Mouse (Mus musculus) CH12.LX (cell line): ENCODE data around the gene Ankzf1. TPM values are rescaled to one million over a fixed set of nuclear protein-coding genes. Genes with fewer than 3 reads are reported as not detected.

ENCODE experiments used
- DNase-seq: peaks from one replicate; pipeline ENCODE4 v3.0.0-alpha.2; 2013; ENCODE audit errors: extremely low read depth
- H3K27ac ChIP-seq: 2 replicates; pipeline ENCODE4 v1.5.1; 2012; ENCODE audit warnings: low read depth, mild to moderate bottlenecking, control low read depth, moderate library complexity; ENCODE audit not compliant: insufficient read depth
- H3K27me3 ChIP-seq: replicated peaks from 2 replicates; pipeline ENCODE3; 2012; ENCODE audit warnings: inconsistent platforms
- H3K36me3 ChIP-seq, 2 experiments: replicated peaks in 1 of 2; 2 replicates each; pipeline versions ENCODE3 to v1.6.1; 2012; ENCODE audit warnings: inconsistent platforms in 1 of 2, low read length in 1 of 2, mild to moderate bottlenecking in 1 of 2, mixed read lengths in 1 of 2, moderate library complexity in 1 of 2; ENCODE audit not compliant: control insufficient read depth in 1 of 2, insufficient read depth in 1 of 2
- H3K4me1 ChIP-seq, 2 experiments: 2 replicates each; pipeline ENCODE4 v1.6.1; 2012; ENCODE audit warnings: inconsistent platforms in 1 of 2, moderate library complexity in 1 of 2; ENCODE audit not compliant: insufficient read depth in 2 of 2, control insufficient read depth in 1 of 2
- H3K4me2 ChIP-seq: 2 replicates; pipeline ENCODE4 v1.6.1; 2012; ENCODE audit warnings: low read depth, mild to moderate bottlenecking, control low read depth; ENCODE audit not compliant: poor library complexity, insufficient read depth, severe bottlenecking
- H3K4me3 ChIP-seq, 3 experiments: fragments of 150-350 bp in 1 of 3; sonication (generic) in 1 of 3; replicated peaks in 1 of 3; 2 replicates each; pipeline versions ENCODE3 to v1.5.1; 2011 to 2012; ENCODE audit warnings: low read depth in 2 of 3, low read length in 2 of 3, mild to moderate bottlenecking in 2 of 3, moderate library complexity in 2 of 3, control low read depth in 1 of 3, improper control_type of control experiment in 1 of 3, inconsistent platforms in 1 of 3, mixed read lengths in 1 of 3; ENCODE audit not compliant: poor library complexity in 1 of 3
- H3K79me2 ChIP-seq: replicated peaks from 2 replicates; pipeline ENCODE4 v1.6.1; 2012; ENCODE audit warnings: mild to moderate bottlenecking, moderate library complexity; ENCODE audit not compliant: control insufficient read depth, poor library complexity, insufficient read depth, severe bottlenecking; ENCODE audit errors: extremely low read depth
- H3K9ac ChIP-seq: 2 replicates; pipeline ENCODE4 v1.6.1; 2012; ENCODE audit warnings: low read depth, mild to moderate bottlenecking, control low read depth, moderate library complexity; ENCODE audit not compliant: insufficient read depth
- H3K9me3 ChIP-seq: replicated peaks from 2 replicates; pipeline ENCODE3; 2012; ENCODE audit warnings: low read length, inconsistent platforms, mixed read lengths
- CHD1 ChIP-seq: IDR thresholded peaks from 2 replicates; pipeline ENCODE4 v1.6.1; 2012; ENCODE audit warnings: low read depth, low read length, improper control_type of control experiment, inconsistent platforms
- CHD2 ChIP-seq: IDR thresholded peaks from 2 replicates; pipeline ENCODE4 v1.6.1; 2011; ENCODE audit warnings: low read length, improper control_type of control experiment
- EP300 ChIP-seq: IDR thresholded peaks from 2 replicates; pipeline ENCODE4 v1.6.1; 2011; ENCODE audit warnings: low read length, improper control_type of control experiment
- ETS1 ChIP-seq: conservative IDR thresholded peaks from 2 replicates; pipeline ENCODE4 v1.6.1; 2012; ENCODE audit warnings: low read depth, mild to moderate bottlenecking, inconsistent platforms, low read length, improper control_type of control experiment, moderate library complexity
- GABPA ChIP-seq: IDR thresholded peaks from 2 replicates; pipeline ENCODE4 v1.6.1; 2012; ENCODE audit warnings: low read depth, low read length, improper control_type of control experiment, inconsistent platforms; ENCODE audit not compliant: insufficient replicate concordance
- MEF2A ChIP-seq: IDR thresholded peaks from 2 replicates; pipeline ENCODE4 v1.6.1; 2014; ENCODE audit warnings: low read depth, mild to moderate bottlenecking, inconsistent platforms, low read length, improper control_type of control experiment, borderline replicate concordance
- MXI1 ChIP-seq: IDR thresholded peaks from 2 replicates; pipeline ENCODE4 v1.6.1; 2011; ENCODE audit warnings: mild to moderate bottlenecking, low read depth, low read length, improper control_type of control experiment
- MYC ChIP-seq: IDR thresholded peaks from 2 replicates; pipeline ENCODE4 v1.6.1; 2011; ENCODE audit warnings: low read depth, mild to moderate bottlenecking, improper control_type of control experiment, low read length
- PAX5 ChIP-seq: IDR thresholded peaks from 2 replicates; pipeline ENCODE4 v1.6.1; 2012; ENCODE audit warnings: low read length, inconsistent platforms, mixed read lengths
- POLR2AphosphoS2 ChIP-seq: IDR thresholded peaks from 2 replicates; pipeline ENCODE4 v1.6.1; 2011; ENCODE audit warnings: low read depth, low read length, improper control_type of control experiment
- RCOR1 ChIP-seq: conservative IDR thresholded peaks from 2 replicates; pipeline ENCODE4 v1.6.1; 2012; ENCODE audit warnings: low read depth, mild to moderate bottlenecking, inconsistent platforms, low read length, improper control_type of control experiment
- SMC3 ChIP-seq: IDR thresholded peaks from 2 replicates; pipeline ENCODE4 v1.6.1; 2011; ENCODE audit warnings: low read depth, low read length, improper control_type of control experiment
- TBP ChIP-seq: conservative IDR thresholded peaks from 2 replicates; pipeline ENCODE4 v1.6.1; 2011; ENCODE audit warnings: low read depth, low read length, improper control_type of control experiment
- ZKSCAN1 ChIP-seq: IDR thresholded peaks from 2 replicates; pipeline ENCODE4 v1.6.1; 2012; ENCODE audit warnings: low read depth, inconsistent platforms, low read length, improper control_type of control experiment, borderline replicate concordance
- ZNF384 ChIP-seq: IDR thresholded peaks from 2 replicates; pipeline ENCODE4 v1.6.1; 2012; ENCODE audit warnings: low read depth, low read length, improper control_type of control experiment, inconsistent platforms
- dilution Hi-C: fragments of 300-500 bp; cut with MboI; formaldehyde crosslinking; loops from 2 replicates; pipeline ENCODE4 v1.14.3; 2020; ENCODE audit warnings: low sequenced_read_pairs; ENCODE audit not compliant: extremely low pct_unique_long_range_greater_than_20kb, extremely low pct_ligation_motif_present
- in situ Hi-C: fragments of 300-500 bp; cut with MboI; formaldehyde crosslinking; loops from 3 replicates; pipeline ENCODE4 v1.14.3; 2019; ENCODE audit warnings: low sequenced_read_pairs, low pct_ligation_motif_present, low pct_unique_long_range_greater_than_20kb, mixed read lengths
- polyA plus RNA-seq: library from polyadenylated mRNA; unstranded; fragments of >175 nt; gene quantifications from 2 replicates; pipeline ENCODE4 v1.2.1, GENCODE M21; 2012; ENCODE audit warnings: low read depth; ENCODE audit not compliant: insufficient read length
- total RNA-seq, 2 experiments: library from RNA; depleted of rRNA; stranded (reverse); fragments of 300-350 nt in 1 of 2; fragments of >200 nt in 1 of 2; gene quantifications; 2 replicates each; pipeline ENCODE4 v1.2.3; 2012 to 2014

Gene Ankzf1
- total and polyA plus RNA-seq, 3 experiments: 13.3 to 20.4 (median 19.6) TPM

- in situ Hi-C loops (no loop called here), dilution Hi-C loops (no loop called here)
- no peaks in the 10 kb centered on the region for H3K27me3 ChIP-seq
- peaks cover 0 to 20% of the 10 kb centered on the region in 2 experiments; a peak in 3 of 4 replicates for H3K4me1 ChIP-seq
- H3K9me3 ChIP-seq: peaks cover 3% of the 10 kb centered on the region
- no peak overlapping the region for H3K9ac ChIP-seq
- no peak overlapping the region for H3K27ac ChIP-seq
- no peak for DNase-seq
- no peaks in the 10 kb centered on the region for H3K79me2 ChIP-seq
- H3K4me3 ChIP-seq: peak overlapping the region in 1 of 3 experiments; percentile 80
- H3K4me2 ChIP-seq: peak overlapping the region; percentile 24; the same call in 1 of the 2 replicates
- TF ChIP-seq MYC: no peak
- H3K36me3 ChIP-seq: peaks cover 45 to 73% of the 10 kb centered on the region in 2 experiments
Observed at GRCm38 (mm10) chr1:75180741-75181140, 11.2 kb upstream of the Ankzf1 start.

GRCm38 (mm10) chr1:75181377-75181870 lies 10.5 kb upstream of the Ankzf1 start:
- Histone ChIP-seq H3K79me2 (no peaks in the 10 kb centered on the region), H3K36me3 (peaks cover 45 to 73% of the 10 kb centered on the region in 2 experiments), H3K4me1 (peaks cover 0 to 20% of the 10 kb centered on the region in 2 experiments; a peak in 3 of 4 replicates), H3K4me3 (no peak overlapping the region), H3K27me3 (no peaks in the 10 kb centered on the region), H3K9ac (no peak overlapping the region), H3K4me2 (no peak overlapping the region), H3K27ac (no peak overlapping the region), H3K9me3 (peaks cover 3% of the 10 kb centered on the region)
- no peak for DNase-seq
- dilution Hi-C loops (no loop called here), in situ Hi-C loops (no loop called here)
- TF ChIP-seq CHD2 (no peak), TBP (no peak), POLR2AphosphoS2 (no peak), SMC3 (no peak), ETS1 (no peak), RCOR1 (no peak), PAX5 (no peak), ZNF384 (no peak), MEF2A (no peak), ZKSCAN1 (no peak), MXI1 (no peak), CHD1 (no peak), GABPA (no peak), EP300 (no peak)
